Mouse (Mus musculus): Measurements from ENCODE around the gene Nos1ap.

The Nos1ap gene

GRCm38 (mm10) chr1:170539507-170539906 is 50.2 kb downstream of the Nos1ap start:
- DNase-seq, result no peak

DNA sequence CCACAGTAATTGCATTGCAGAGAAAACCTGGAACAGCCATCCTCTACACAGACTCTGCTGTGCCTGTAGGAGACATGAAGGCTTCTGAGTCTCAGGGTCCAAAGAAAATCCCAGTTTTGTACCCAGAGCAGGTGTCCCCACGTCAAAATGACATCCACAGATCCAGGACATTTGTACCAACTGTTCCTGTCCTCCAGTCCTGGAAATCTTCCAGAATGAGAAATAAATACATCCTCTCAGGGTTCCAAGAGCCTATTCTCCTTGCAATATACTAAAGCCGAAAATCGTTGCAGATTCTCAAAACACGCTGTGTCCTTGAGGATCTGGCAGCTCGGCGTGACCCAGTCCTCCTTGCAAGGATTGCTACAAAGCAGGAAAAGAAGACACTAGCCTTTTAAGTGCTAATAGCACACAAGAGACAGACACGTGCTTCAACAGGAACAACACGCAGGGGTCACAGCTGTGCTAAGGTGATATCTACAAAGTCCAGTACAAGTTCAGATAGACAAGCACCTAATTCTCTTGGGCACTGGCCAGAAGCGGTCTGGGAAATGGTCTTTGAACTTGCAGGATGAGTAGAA is 51.1 kb downstream of the Nos1ap start:
- DNase-seq, result no peak

DNA sequence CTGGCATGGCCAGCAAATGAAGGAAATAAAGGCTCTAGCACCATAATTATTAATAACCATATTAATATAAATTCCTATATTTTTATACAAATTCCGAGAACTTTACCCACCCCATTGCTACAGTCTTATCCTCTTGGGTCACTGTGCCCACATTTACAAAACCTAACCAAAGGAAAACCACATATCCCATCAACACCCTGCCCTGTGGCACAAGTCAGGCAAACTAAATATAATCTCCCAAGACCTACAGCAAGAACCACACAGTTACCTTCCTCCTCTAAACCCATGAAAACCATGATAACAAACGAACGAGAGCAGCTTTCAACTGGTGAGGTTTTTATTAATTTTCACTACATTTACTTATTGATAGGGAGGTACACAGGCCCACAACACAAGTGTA is 53.3 kb downstream of the Nos1ap start:
- DNase-seq, result no peak

- DNase-seq, result peak in 1 of 2 experiments; percentile 48
Observed at GRCm38 (mm10) chr1:170535221-170535620, 54.4 kb downstream of the Nos1ap start.

DNA sequence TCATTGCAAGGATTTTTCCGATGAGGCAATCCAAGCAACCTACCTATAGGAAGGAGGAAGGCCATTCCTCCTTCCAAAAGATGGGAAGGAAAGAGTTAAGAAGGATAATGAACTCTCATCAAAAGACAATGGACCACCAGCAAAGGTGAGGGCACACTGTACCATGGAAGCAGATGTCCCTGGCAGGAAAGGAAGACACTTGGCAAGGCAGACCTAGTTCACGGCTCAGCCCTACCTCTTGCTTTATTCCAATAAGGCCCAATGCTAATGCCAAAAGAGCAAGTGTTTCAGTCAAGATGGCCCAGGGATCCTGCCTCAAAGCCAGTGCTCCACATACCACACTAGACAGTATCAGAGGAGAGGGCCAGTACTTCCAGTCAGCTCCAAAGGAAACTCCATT is 58.4 kb downstream of the Nos1ap start:
- no peak for DNase-seq

- DNase-seq, result no peak
Observed at GRCm38 (mm10) chr1:170530456-170530855, 59.2 kb downstream of the Nos1ap start.

- DNase-seq, result no peak
Observed at GRCm38 (mm10) chr1:170522891-170523290, 66.8 kb downstream of the Nos1ap start.

DNA sequence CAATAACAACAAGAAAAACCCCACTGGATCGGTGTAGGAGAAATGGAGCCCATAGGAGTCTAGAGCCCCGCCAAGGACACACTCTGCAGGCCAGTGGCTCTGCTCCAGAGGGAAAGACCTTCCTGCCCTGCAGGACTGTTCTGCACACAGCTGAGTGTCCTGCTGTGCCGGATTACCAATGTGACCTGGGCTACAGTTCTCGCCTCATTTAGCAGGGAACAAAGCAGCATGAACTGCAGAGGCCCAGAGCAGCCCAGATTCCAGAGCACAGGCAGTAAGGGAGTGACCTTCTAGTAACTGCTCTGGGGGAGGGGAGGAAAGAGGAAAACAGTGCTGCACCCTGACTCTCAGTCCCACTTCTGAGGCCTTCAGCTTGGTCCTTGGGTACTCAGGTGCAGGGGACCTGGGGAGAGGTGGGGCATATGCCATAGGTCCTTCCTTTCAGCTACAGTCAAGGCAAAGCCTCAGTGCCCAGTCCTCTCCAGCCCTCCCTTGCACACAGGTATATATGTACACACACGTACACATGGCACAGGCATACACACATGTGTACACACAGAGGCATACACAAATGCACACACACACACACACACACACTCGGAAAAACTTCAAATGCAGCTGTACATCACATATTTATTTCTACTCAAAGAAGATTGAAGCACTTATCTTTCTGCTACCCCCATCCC is 68.0 kb downstream of the Nos1ap start:
- DNase-seq, result no peak

GRCm38 (mm10) chr1:170520206-170520605 is 69.5 kb downstream of the Nos1ap start:
- DNase-seq, result no peak

GRCm38 (mm10) chr1:170519631-170520030 is 70.0 kb downstream of the Nos1ap start:
- no peak for DNase-seq

- no peak for DNase-seq
Observed at GRCm38 (mm10) chr1:170516182-170516581, 73.5 kb downstream of the Nos1ap start.

DNA sequence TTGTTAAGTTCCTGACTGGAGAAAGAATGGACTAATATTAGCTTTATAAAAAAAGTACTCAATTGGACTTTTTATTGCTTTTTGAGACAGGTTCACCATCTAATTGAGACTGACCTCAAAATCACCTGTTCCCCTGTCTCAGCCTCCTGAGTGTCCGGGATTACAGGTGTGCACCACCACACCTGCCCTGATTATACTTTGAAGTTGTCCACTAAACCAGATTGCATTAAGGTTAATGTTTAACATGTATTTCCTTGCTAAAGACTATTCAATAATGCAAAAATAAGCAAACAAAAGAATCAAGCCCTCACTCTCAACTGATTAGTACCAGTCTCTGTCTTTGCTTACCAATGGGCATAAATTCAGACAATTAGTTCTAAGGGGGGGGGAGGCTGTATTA is 74.2 kb downstream of the Nos1ap start:
- no peak for DNase-seq

DNA sequence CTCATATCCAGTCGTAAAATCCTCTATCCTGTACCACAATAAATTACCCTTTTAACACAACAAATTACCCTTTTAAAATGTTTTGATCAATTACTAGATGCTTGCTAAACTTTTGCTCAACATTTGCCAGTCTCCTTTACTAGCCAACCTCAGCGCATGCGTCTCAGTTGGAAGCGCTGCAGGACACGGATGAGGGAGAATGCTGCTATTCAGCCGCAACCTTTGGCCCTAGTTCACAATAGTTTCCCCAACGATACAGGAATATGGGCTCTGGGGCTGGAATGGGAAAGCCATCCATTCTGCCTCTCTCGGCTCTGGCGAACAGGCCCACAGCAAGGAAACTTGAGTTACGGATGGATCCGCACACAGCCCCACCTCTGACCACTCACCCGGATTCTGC is 75.4 kb downstream of the Nos1ap start:
- no peak for DNase-seq

DNA sequence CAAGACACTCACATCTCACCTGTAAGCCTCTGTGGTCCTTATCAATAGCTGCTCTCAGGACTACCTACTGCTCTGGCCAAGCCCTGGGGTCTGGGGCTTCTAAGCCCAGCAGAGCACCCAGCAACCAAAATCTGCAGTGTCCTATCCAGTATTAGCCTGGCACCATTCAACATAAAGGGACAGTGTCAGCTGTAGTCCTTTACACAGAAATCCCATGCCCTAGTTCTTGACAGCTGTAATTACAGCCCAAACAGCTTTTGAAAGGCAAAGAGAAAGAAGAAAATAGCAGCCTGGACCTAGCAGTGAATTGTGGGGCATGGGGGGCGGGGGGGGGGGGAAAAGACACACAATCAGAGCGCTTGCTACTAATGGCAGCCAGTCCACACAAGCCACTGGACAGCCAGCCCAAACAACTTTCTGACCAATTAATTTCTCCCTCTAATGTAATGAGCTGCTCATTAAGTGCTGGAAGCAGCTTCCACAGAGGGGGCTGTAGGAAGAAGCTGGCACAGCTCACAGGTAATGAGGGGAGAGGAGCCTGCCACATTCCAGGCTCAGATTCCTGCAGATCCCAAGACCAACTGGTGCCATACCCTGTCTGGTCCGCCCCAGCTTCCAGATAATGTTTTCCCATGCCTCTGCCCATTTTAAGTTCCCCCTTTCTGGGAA is 77.1 kb downstream of the Nos1ap start:
- DNase-seq, result no peak

- no peak for DNase-seq
Observed at GRCm38 (mm10) chr1:170510595-170511240, 78.9 kb downstream of the Nos1ap start.

GRCm38 (mm10) chr1:170506309-170506708 is 83.4 kb downstream of the Nos1ap start:
- DNase-seq, result no peak

- no peak for DNase-seq
Observed at GRCm38 (mm10) chr1:170505107-170505506, 84.6 kb downstream of the Nos1ap start.

DNA sequence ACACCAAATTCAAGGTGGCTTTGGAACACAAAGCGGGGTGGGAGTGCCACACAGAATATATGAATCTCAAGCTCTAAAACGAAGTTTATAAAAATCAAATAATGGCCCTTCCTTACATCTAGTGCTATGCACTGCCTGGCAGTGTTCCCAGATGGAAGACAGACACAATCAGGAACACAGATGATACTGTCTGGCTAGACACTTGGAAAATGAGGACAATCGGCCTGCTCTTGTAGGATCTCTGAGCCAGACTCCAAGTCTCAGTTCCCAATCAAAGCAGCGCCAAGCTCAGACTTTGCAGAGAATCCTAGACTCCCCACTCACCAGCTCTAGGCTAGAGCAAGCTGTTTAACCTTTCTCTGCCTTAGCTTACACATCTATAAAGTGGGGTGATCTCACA is 85.3 kb downstream of the Nos1ap start:
- DNase-seq, result no peak

- no peak for DNase-seq
Observed at GRCm38 (mm10) chr1:170503277-170503739, 86.4 kb downstream of the Nos1ap start.

DNA sequence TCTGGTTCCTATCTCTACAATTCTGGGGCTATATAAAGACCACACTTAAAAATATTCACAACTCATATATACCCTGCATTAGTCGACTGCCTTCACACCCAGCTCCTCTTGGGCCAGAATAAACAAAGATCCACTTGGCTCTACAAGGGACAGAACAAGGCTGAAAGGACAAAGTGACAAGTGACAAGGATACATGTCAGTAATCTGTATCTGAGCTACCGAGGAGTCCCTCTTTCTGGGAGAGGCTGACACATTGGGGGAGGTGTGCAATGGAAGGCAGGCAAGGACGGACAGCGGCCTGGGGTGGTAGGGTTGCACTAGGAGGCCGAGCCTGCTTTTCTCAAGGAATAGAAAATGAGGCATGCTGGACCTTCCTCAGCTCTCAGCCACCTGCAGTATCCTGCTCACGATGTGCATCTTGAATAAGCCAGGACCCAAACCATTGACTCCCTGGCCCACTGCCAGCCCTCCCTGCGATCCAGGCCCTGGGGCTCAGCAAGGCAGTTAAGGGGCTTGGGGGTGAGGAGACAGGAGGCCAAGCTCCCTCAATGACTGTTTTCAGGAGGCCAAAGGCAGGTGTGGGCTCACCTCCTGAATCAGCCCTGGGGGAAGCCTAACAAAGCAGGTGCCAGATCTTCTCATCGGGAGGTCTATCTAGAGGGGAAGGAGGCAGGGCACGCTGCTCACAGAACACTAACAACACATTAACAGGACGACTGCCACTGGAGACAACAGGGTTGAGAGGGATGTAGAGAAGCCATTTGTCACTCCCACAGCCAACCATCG is 87.0 kb downstream of the Nos1ap start:
- DNase-seq, result no peak

DNA sequence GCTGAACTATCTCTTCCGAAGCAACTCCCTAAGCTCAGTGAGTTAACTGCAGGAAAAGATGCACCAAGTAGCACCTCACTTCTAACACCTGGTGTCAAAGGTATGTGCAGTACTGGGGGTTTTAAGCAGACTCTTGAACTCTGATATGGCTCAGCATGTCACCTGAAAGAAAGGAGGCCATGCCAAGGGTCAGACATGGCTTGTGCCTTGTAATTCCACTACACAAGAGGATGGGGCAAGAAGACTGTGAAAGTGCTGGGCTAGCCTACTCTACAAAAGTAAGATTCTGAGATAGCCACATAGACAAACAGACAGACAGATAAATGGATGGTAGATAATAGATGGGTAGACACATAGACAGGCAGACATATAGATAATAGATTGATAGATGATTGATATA is 87.7 kb downstream of the Nos1ap start:
- no peak for DNase-seq

- no peak for DNase-seq
Observed at GRCm38 (mm10) chr1:170501556-170501955, 88.1 kb downstream of the Nos1ap start.

GRCm38 (mm10) chr1:170499891-170500290 is 89.8 kb downstream of the Nos1ap start:
- peak; percentile 22 to 77 for DNase-seq
